Mouse (Mus musculus): ENCODE data around the gene Mtmr12. TPM values are rescaled to one million over a fixed set of nuclear protein-coding genes. Genes with fewer than 3 reads are reported as not detected.
"Not testable (repeated sequence)": the region's sequence is repeated elsewhere in the genome, so short reads cannot be mapped to it uniquely, and the experiment has no call there.

The Mtmr12 gene
- total RNA-seq, 2 experiments from 2014 or later = 3.5 to 5.6 TPM

- Histone ChIP-seq H3K4me3 (no peak overlapping the region), H3K27ac (no peak overlapping the region)
- intact Hi-C loops (cut with DNase I) = no loop called here
- no peak for TF ChIP-seq CTCF (IDR thresholded peaks at IDR 0.05)
- DNase-seq = no peak
Observed at GRCm38 (mm10) chr15:12202456-12202855, 2.4 kb upstream of the Mtmr12 start.

GRCm38 (mm10) chr15:12203008-12203407 is 1.8 kb upstream of the Mtmr12 start:
- H3K27ac ChIP-seq; DNase-seq; H3K4me3 ChIP-seq; intact Hi-C loops (cut with DNase I): not testable (repeated sequence)

- Histone ChIP-seq H3K4me3 (peak overlapping the region; percentile 95), H3K27ac (peak overlapping the region; percentile 91)
- TF ChIP-seq CTCF (IDR thresholded peaks at IDR 0.05) = no peak
- intact Hi-C loops (cut with DNase I) = no loop called here
- no peak for DNase-seq
Observed at GRCm38 (mm10) chr15:12203512-12204318, 1.1 kb upstream of the Mtmr12 start.

- intact Hi-C loops (cut with DNase I) = loop anchor here (5.0 kb wide), 2 partner anchors 37 to 117 kb away; partner anchors contain the start of genes 1810049J17Rik and Golph3
- no peak for TF ChIP-seq CTCF (IDR thresholded peaks at IDR 0.05)
- no peak for DNase-seq
- peak overlapping the region; percentile 97 for H3K27ac ChIP-seq
- H3K4me3 ChIP-seq = peak overlapping the region; percentile 95
Observed at GRCm38 (mm10) chr15:12205160-12205901, 503 bp downstream of the Mtmr12 start.

GRCm38 (mm10) chr15:12205902-12206645 is 1.2 kb downstream of the Mtmr12 start:
- H3K27ac ChIP-seq = peak overlapping the region; percentile 97
- intact Hi-C loops (cut with DNase I) = loop anchor here (5.0 kb wide), 2 partner anchors 36 to 116 kb away; partner anchors contain the start of genes 1810049J17Rik and Golph3

GRCm38 (mm10) chr15:12206646-12207222 is 1.9 kb downstream of the Mtmr12 start:
- intact Hi-C loops (cut with DNase I) = loop anchor here (5.0 kb wide), 2 partner anchors 36 to 116 kb away; partner anchors contain the start of genes 1810049J17Rik and Golph3
- DNase-seq = no peak
- TF ChIP-seq CTCF (IDR thresholded peaks at IDR 0.05) = no peak
- no peak overlapping the region for H3K27ac ChIP-seq
- peak overlapping the region; percentile 95 for H3K4me3 ChIP-seq

More at GRCm38 (mm10) chr15:12205902-12206645, 1.2 kb downstream of the Mtmr12 start:
- TF ChIP-seq CTCF (IDR thresholded peaks at IDR 0.05) = no peak
- peak; percentile 41 for DNase-seq
- peak overlapping the region; percentile 95 for H3K4me3 ChIP-seq

GRCm38 (mm10) chr15:12207556-12208090 is 2.8 kb downstream of the Mtmr12 start:
- intact Hi-C loops (cut with DNase I) = loop anchor here (5.0 kb wide), 2 partner anchors 35 to 115 kb away; partner anchors contain the start of genes 1810049J17Rik and Golph3
- H3K4me3 ChIP-seq = no peak overlapping the region
- peak overlapping the region; percentile 20; the same call in 1 of the 2 replicates for H3K27ac ChIP-seq
- DNase-seq = no peak
- TF ChIP-seq CTCF (IDR thresholded peaks at IDR 0.05) = no peak

GRCm38 (mm10) chr15:12211577-12211976 is 6.7 kb downstream of the Mtmr12 start:
- no peak for TF ChIP-seq CTCF (IDR thresholded peaks at IDR 0.05)
- Histone ChIP-seq H3K27ac (no peak overlapping the region), H3K4me3 (no peak overlapping the region)
- intact Hi-C loops (cut with DNase I) = no loop called here
- peak; percentile 53 for DNase-seq

GRCm38 (mm10) chr15:12212266-12212665 is 7.4 kb downstream of the Mtmr12 start:
- Histone ChIP-seq H3K4me3 (no peak overlapping the region), H3K27ac (no peak overlapping the region)
- DNase-seq = no peak
- TF ChIP-seq CTCF (IDR thresholded peaks at IDR 0.05) = no peak
- intact Hi-C loops (cut with DNase I) = no loop called here

- no peak overlapping the region for H3K27ac ChIP-seq
- intact Hi-C loops (cut with DNase I) = no loop called here
- no peak overlapping the region for H3K4me3 ChIP-seq
- DNase-seq = no peak
- no peak for TF ChIP-seq CTCF (IDR thresholded peaks at IDR 0.05)
Observed at GRCm38 (mm10) chr15:12214531-12215414, 9.9 kb downstream of the Mtmr12 start.

GRCm38 (mm10) chr15:12215415-12215718 is 10.5 kb downstream of the Mtmr12 start:
- no peak for DNase-seq
- intact Hi-C loops (cut with DNase I) = no loop called here
- no peak for TF ChIP-seq CTCF (IDR thresholded peaks at IDR 0.05)
- Histone ChIP-seq H3K4me3 (no peak overlapping the region), H3K27ac (no peak overlapping the region)
